Mouse (Mus musculus) urinary bladder, adult 18-20 months (tissue): ENCODE measurements around the gene Chd9.
"Not testable (repeated sequence)": the region's sequence is repeated elsewhere in the genome, so short reads cannot be mapped to it uniquely, and the experiment has no call there.

Experiments used
- DNase-seq, 2 experiments: peaks; one replicate each; pipeline ENCODE4 v3.0.0; 2022; ENCODE audit warnings: low spot score in 2 of 2, mixed read lengths in 2 of 2

The Chd9 gene

GRCm38 (mm10) chr8:90871375-90872080, 43.4 kb downstream of the Chd9 start:
- peak in 1 of 2 experiments; percentile 27 for DNase-seq

- no peak for DNase-seq
These were observed 44.9 kb downstream of the Chd9 start for GRCm38 (mm10) chr8:90873051-90873450.

GRCm38 (mm10) chr8:90876213-90876721, 48.1 kb downstream of the Chd9 start:
- DNase-seq = peak; percentile 64 to 83

GRCm38 (mm10) chr8:90876722-90877429, 48.7 kb downstream of the Chd9 start:
- peak; percentile 78 to 83 for DNase-seq

- no peak for DNase-seq
These were observed 49.4 kb downstream of the Chd9 start for GRCm38 (mm10) chr8:90877430-90877975.

- no peak for DNase-seq
These were observed 50.4 kb downstream of the Chd9 start for GRCm38 (mm10) chr8:90878551-90878950.

- no peak for DNase-seq
These were observed 51.9 kb downstream of the Chd9 start for GRCm38 (mm10) chr8:90880041-90880440.

- no peak for DNase-seq
These were observed 53.0 kb downstream of the Chd9 start for GRCm38 (mm10) chr8:90881181-90881580.

GRCm38 (mm10) chr8:90882088-90882691, 54.0 kb downstream of the Chd9 start:
- DNase-seq = no peak

- DNase-seq = no peak
These were observed 57.7 kb downstream of the Chd9 start for GRCm38 (mm10) chr8:90885671-90886368.

- not testable (repeated sequence) for DNase-seq
These were observed 58.2 kb downstream of the Chd9 start for GRCm38 (mm10) chr8:90886369-90886712.

- DNase-seq = not testable (repeated sequence)
These were observed 59.2 kb downstream of the Chd9 start for GRCm38 (mm10) chr8:90887328-90887727.

GRCm38 (mm10) chr8:90891872-90892578, 63.9 kb downstream of the Chd9 start:
- DNase-seq = no peak

GRCm38 (mm10) chr8:90892579-90892919, 64.4 kb downstream of the Chd9 start:
- DNase-seq = peak in 1 of 2 experiments; percentile 44

GRCm38 (mm10) chr8:90894231-90894914, 66.2 kb downstream of the Chd9 start:
- DNase-seq = no peak

GRCm38 (mm10) chr8:90897343-90897742, 69.2 kb downstream of the Chd9 start:
- DNase-seq = no peak

- no peak for DNase-seq
These were observed 70.4 kb downstream of the Chd9 start for GRCm38 (mm10) chr8:90898578-90898977.

GRCm38 (mm10) chr8:90902002-90902401, 73.8 kb downstream of the Chd9 start:
- DNase-seq = no peak

- DNase-seq = no peak
These were observed 76.1 kb downstream of the Chd9 start for GRCm38 (mm10) chr8:90904171-90904706.

GRCm38 (mm10) chr8:90906922-90907321, 78.8 kb downstream of the Chd9 start:
- no peak for DNase-seq
